Mouse (Mus musculus) heart, embryonic 13.5 days (tissue): Measurements from ENCODE around the gene Tnip3. TPM values are rescaled to one million over a fixed set of nuclear protein-coding genes. Genes with fewer than 3 reads are reported as not detected.

ENCODE experiments used
- ATAC-seq: fragments of 200-750 bp; cut with Nextera tagmentation; 2 replicates; pipeline ENCODE4 v1.8.0; 2017; ENCODE audit warnings: moderate TSS enrichment; ENCODE audit not compliant: insufficient number of reproducible peaks, low FRiP score, low TSS enrichment; ENCODE audit errors: extremely low read depth
- H3K27ac ChIP-seq: fragments of 300-500 bp; sonication (generic); replicated peaks from 2 replicates; pipeline ENCODE4 v1.5.1; 2015; ENCODE audit warnings: moderate library complexity, mild to moderate bottlenecking, inconsistent platforms
- H3K27me3 ChIP-seq: fragments of 300-500 bp; sonication (generic); replicated peaks from 2 replicates; pipeline ENCODE4 v1.6.1; 2015; ENCODE audit warnings: mild to moderate bottlenecking, inconsistent platforms
- H3K36me3 ChIP-seq: fragments of 300-500 bp; sonication (generic); 2 replicates; pipeline ENCODE4 v1.6.1; 2015; ENCODE audit warnings: mild to moderate bottlenecking, inconsistent platforms
- H3K4me1 ChIP-seq: fragments of 300-500 bp; sonication (generic); 2 replicates; pipeline ENCODE4 v1.6.1; 2015; ENCODE audit warnings: inconsistent platforms
- H3K4me2 ChIP-seq: fragments of 300-500 bp; sonication (generic); 2 replicates; pipeline ENCODE4 v1.6.1; 2015; ENCODE audit warnings: inconsistent platforms, mild to moderate bottlenecking, moderate library complexity
- H3K4me3 ChIP-seq: fragments of 300-500 bp; sonication (generic); 2 replicates; pipeline ENCODE4 v1.5.1; 2015; ENCODE audit warnings: moderate library complexity, mild to moderate bottlenecking, inconsistent platforms
- H3K9ac ChIP-seq: fragments of 300-500 bp; sonication (generic); 2 replicates; pipeline ENCODE4 v1.6.1; 2015; ENCODE audit warnings: inconsistent platforms, mild to moderate bottlenecking, moderate library complexity
- H3K9me3 ChIP-seq: fragments of 300-500 bp; sonication (generic); 2 replicates; pipeline ENCODE4 v1.6.1; 2016; ENCODE audit warnings: inconsistent platforms
- WGBS: fragments of 180-500 bp; shearing (Covaris S2); methylation state at CpG from one replicate; pipeline ENCODE4 v1.1.7; 2015; ENCODE audit warnings: mixed read lengths; 5-methylcytosine and 5-hydroxymethylcytosine counted together
- polyA plus RNA-seq: library from polyadenylated mRNA; unstranded; fragments of >200 nt; fragmentation: Nextera tagmentation; extraction: Ambion mirVana; gene quantifications from 2 replicates; pipeline ENCODE4 v1.2.1, GENCODE M21; 2015

Tnip3 gene
- polyA plus RNA-seq, 1 experiment from 2014 or later, result 0.78 TPM

GRCm38 (mm10) chr6:65661272-65661671 is 136.2 kb downstream of the Tnip3 start:
- Histone ChIP-seq H3K9me3 (no peaks in the 10 kb centered on the region), H3K27me3 (no peaks in the 10 kb centered on the region), H3K9ac (no peak overlapping the region), H3K27ac (no peak overlapping the region), H3K36me3 (no peaks in the 10 kb centered on the region), H3K4me2 (no peak overlapping the region), H3K4me3 (no peak overlapping the region), H3K4me1 (peaks cover 15% of the 10 kb centered on the region)
- 66% methylated on average over 4 of the region's 4 CpGs for WGBS
- ATAC-seq, result no peak

DNA sequence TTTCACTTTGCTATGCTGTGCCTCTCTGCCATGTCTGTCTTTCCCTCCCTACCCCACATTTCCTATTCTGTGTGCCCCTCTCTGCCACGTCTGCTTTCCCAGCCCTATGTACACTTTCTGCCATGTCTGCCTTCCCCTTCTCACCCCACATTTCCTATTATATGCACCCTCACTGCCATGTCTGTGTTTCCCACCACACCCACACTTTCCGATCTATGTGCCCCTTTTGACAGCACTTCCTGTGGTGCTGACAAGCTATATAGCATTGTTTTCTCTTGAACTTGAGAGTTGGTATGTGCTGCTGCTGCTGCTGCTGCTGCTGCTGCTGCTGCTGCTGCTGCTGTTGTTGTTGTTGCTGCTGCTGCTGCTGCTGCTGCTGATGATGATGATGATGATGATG is 136.9 kb downstream of the Tnip3 start:
- 45% methylated on average over 2 of the region's 2 CpGs for WGBS
- no peaks in the 10 kb centered on the region for H3K36me3 ChIP-seq
- H3K9me3 ChIP-seq, result no peaks in the 10 kb centered on the region
- no peak overlapping the region for H3K9ac ChIP-seq
- ATAC-seq, result no peak
- H3K4me2 ChIP-seq, result no peak overlapping the region
- no peaks in the 10 kb centered on the region for H3K27me3 ChIP-seq
- H3K4me1 ChIP-seq, result peaks cover 15% of the 10 kb centered on the region
- no peak overlapping the region for H3K4me3 ChIP-seq
- H3K27ac ChIP-seq, result no peak overlapping the region

GRCm38 (mm10) chr6:65663990-65664389 is 138.9 kb downstream of the Tnip3 start:
- H3K4me1 ChIP-seq, result peaks cover 15% of the 10 kb centered on the region
- no peaks in the 10 kb centered on the region for H3K27me3 ChIP-seq
- 35% methylated on average over 6 of the region's 6 CpGs for WGBS
- ATAC-seq, result no peak
- no peak overlapping the region for H3K4me3 ChIP-seq
- H3K9me3 ChIP-seq, result no peaks in the 10 kb centered on the region
- H3K27ac ChIP-seq, result no peak overlapping the region; the same call in 1 of the 2 replicates
- peak overlapping the region; percentile 24; the same call in 1 of the 2 replicates for H3K4me2 ChIP-seq
- no peaks in the 10 kb centered on the region for H3K36me3 ChIP-seq
- no peak overlapping the region for H3K9ac ChIP-seq

DNA sequence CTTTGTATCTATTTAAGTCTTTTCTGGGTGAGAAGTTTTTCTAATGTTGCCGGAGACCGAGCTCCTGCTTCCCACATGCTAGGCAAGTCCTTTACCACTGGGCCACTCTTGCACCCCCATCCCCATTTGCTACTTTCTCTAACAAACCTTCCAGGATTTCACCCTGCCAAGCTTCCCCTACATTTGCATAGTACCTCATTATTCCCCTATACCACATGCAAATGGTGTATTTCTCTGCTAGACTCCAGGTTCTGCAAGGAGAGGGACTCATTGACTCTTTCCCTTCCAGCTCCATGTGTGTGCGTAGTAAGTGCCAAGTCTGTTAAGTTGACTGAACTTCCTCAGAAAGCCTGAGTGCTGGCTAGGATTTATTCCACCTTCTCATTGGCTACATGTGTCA is 141.2 kb downstream of the Tnip3 start:
- no peaks in the 10 kb centered on the region for H3K36me3 ChIP-seq
- H3K27ac ChIP-seq, result no peak overlapping the region
- no peaks in the 10 kb centered on the region for H3K9me3 ChIP-seq
- no peak overlapping the region for H3K9ac ChIP-seq
- no peak for ATAC-seq
- H3K27me3 ChIP-seq, result peaks cover 4% of the 10 kb centered on the region; the same call in 1 of the 2 replicates
- H3K4me3 ChIP-seq, result no peak overlapping the region
- peaks cover 20% of the 10 kb centered on the region for H3K4me1 ChIP-seq
- 81% methylated on average over 3 of the region's 3 CpGs for WGBS
- H3K4me2 ChIP-seq, result no peak overlapping the region

DNA sequence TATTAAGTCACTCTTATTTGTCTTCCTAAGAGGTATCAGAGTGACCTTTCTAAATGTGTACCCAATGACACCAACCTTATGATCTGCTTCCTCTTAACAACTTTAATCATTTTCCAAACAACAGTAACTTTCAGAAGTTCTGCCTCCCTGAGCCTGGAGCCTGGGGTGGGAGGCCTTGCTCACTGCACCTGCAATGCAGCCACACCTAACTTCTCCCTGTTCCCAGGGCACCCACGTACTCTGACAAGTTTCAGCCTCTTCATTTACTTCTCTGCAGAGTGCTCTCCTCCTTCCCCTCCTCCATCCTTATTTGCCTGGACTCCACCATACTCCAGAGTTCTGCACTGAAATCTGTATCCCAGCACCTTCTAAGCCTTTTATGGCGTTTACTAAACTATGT is 144.9 kb downstream of the Tnip3 start:
- no peaks in the 10 kb centered on the region for H3K36me3 ChIP-seq
- no peak for ATAC-seq
- no peak overlapping the region for H3K4me2 ChIP-seq
- H3K9ac ChIP-seq, result no peak overlapping the region
- no peaks in the 10 kb centered on the region for H3K9me3 ChIP-seq
- peaks cover 12% of the 10 kb centered on the region for H3K27me3 ChIP-seq
- H3K4me3 ChIP-seq, result no peak overlapping the region
- 58% methylated on average over 2 of the region's 2 CpGs for WGBS
- H3K4me1 ChIP-seq, result peaks cover 10% of the 10 kb centered on the region; the same call in 1 of the 2 replicates
- H3K27ac ChIP-seq, result no peak overlapping the region

DNA sequence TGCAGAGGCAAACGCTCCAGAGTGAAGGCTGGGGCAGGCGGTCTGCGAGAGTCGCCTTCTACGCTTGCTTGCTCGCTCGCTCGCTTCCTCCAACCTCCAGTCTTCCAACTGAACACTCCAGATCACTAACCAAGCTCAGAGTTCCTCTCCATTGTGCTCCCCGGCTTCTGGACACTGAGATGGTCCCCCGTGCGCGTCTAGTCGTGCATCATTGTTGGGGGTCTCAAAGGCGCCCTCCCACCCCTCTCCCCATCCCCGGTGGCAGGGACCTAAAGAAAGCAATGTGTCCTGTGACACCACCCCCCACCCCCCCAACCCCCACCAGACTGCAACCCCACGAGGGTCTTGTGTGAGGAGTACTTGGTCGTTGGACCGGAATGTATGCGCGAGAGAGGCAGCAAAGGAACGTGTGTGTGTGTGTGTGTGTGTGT is 145.9 kb downstream of the Tnip3 start:
- no peaks in the 10 kb centered on the region for H3K36me3 ChIP-seq
- no peak for ATAC-seq
- H3K4me1 ChIP-seq, result peaks cover 10% of the 10 kb centered on the region; the same call in 1 of the 2 replicates
- H3K4me2 ChIP-seq, result peak overlapping the region; percentile 93
- peak overlapping the region; percentile 81 for H3K9ac ChIP-seq
- WGBS, result 4% methylated on average over 21 of the region's 21 CpGs
- H3K27ac ChIP-seq, result 0 out of 2 replicates have a peak overlapping the region, but pooled peaks have one; percentile 15
- H3K9me3 ChIP-seq, result no peaks in the 10 kb centered on the region
- H3K27me3 ChIP-seq, result peaks cover 12% of the 10 kb centered on the region
- H3K4me3 ChIP-seq, result peak overlapping the region; percentile 75

DNA sequence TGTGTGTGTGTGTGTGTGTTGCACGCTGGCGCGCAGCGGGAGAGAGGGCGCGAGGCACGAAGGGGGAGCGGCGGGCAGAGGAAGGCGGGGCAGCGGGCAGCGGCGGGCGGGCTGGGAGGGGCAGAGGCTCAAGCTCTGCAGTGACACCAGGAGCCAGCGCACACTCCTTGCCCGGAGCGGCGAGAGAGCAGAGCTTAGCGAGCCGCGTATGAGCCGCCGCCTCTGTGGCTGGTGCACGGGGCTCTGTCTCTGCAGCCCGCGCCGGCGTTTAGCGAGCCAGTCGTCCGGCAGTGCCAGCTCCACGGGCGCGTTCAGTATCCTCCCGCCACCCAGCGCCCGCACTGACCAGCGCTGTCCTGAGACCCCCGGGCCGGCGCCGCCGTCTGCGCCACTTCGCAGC is 146.3 kb downstream of the Tnip3 start, which contains the start of gene Ndnf:
Ndnf (plus strand) TSS at position 140 of the 400 bp plus-strand sequence.
- peak; percentile 67 for ATAC-seq
- peak within 1 kb of the TSS; percentile 81 for H3K9ac ChIP-seq
- H3K36me3 ChIP-seq, result no peaks in the 10 kb centered on the region
- no peaks in the 10 kb centered on the region for H3K9me3 ChIP-seq
- 0 out of 2 replicates have a peak within 1 kb of the TSS, but pooled peaks have one; percentile 45 for H3K27ac ChIP-seq
- H3K4me2 ChIP-seq, result peak within 1 kb of the TSS; percentile 93
- peaks cover 12% of the 10 kb centered on the region for H3K27me3 ChIP-seq
- H3K4me3 ChIP-seq, result peak within 1 kb of the TSS; percentile 75
- peaks cover 10% of the 10 kb centered on the region; the same call in 1 of the 2 replicates for H3K4me1 ChIP-seq
- WGBS, result under 1% methylated on average over 28 of the region's 45 CpGs

DNA sequence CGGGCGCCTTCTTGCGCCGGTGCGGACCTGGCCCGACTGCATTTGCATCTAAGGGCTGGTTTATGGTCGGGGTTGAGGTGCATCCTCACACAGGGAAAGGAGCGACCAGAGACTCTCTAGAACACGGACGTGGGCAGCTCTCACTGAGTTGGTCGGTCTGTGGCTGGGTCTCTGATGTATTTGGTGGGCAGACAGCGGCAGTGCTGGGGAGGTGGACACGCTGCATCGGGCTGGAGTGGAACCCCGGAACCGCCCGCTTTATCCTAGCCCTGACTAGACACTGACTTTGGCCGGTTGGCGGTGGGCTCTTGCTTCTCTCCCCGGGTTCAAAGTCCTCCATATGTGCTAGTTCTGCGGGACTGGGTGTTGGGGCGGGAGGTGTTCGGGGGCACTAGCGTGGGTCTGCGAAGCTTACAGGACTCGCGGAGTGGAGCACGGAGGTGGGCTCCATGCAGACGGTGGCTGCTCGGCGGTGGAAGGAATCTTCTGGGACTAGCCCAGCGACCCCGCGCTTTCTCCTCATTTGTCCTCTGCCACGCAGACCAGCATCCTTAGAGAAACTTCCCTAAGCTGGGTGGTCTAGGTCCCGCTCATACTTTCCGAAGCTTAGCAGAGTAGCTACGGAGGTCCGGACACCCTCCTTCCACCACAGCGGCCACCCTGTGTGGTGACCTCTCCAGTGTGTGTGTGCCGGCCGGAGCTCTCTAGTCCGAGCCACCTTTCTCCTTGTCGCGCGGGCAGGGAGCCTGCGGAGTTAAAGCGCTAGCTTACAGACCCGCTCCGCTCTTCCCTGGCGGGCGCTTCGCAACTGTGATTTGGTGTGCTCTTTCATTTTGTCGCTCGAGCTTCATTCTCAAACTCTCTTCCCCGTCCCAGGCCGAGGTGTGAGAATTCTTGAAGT is 147.3 kb downstream of the Tnip3 start:
- no peak overlapping the region for H3K27ac ChIP-seq
- ATAC-seq, result no peak
- H3K36me3 ChIP-seq, result no peaks in the 10 kb centered on the region
- peaks cover 10% of the 10 kb centered on the region; the same call in 1 of the 2 replicates for H3K4me1 ChIP-seq
- peak overlapping the region; percentile 81 for H3K9ac ChIP-seq
- H3K9me3 ChIP-seq, result no peaks in the 10 kb centered on the region
- H3K4me2 ChIP-seq, result peak overlapping the region; percentile 93
- peaks cover 12% of the 10 kb centered on the region for H3K27me3 ChIP-seq
- H3K4me3 ChIP-seq, result peak overlapping the region; percentile 75
- 0% methylated on average over 57 of the region's 57 CpGs for WGBS

Other genes with a start within 250 kb of the Tnip3 start
- gene C130060K24Rik, start 144.2 kb upstream of the Tnip3 start, polyA plus RNA-seq, result 0.43 and 0.56 TPM in 2 replicates
- 3.2 and 3.4 TPM in 2 replicates for gene Ndnf, start 146.3 kb downstream of the Tnip3 start, polyA plus RNA-seq